Mouse (Mus musculus) heart, postnatal 0 days (tissue): ENCODE data around the gene Uts2. TPM values are rescaled to one million over a fixed set of nuclear protein-coding genes. Genes with fewer than 3 reads are reported as not detected.
"Not testable (repeated sequence)": the region's sequence is repeated elsewhere in the genome, so short reads cannot be mapped to it uniquely, and the experiment has no call there.

Experiments
- ATAC-seq: fragments of 200-750 bp; cut with Nextera tagmentation; 2 replicates; pipeline ENCODE4 v1.8.0; 2017; ENCODE audit warnings: low read depth, moderate number of reproducible peaks, moderate library complexity; ENCODE audit not compliant: insufficient read depth
- DNase-seq: peaks from one replicate; pipeline ENCODE4 v3.0.0-alpha.2; 2016; ENCODE audit warnings: low spot score
- H3K27ac ChIP-seq: fragments of 300-500 bp; sonication (generic); 2 replicates; pipeline ENCODE4 v1.5.1; 2014; ENCODE audit warnings: low read depth, mild to moderate bottlenecking
- H3K27me3 ChIP-seq: fragments of 300-500 bp; sonication (generic); 2 replicates; pipeline ENCODE4 v1.6.1; 2014; ENCODE audit warnings: low read length, mixed read lengths; ENCODE audit not compliant: control insufficient read depth, insufficient read depth
- H3K36me3 ChIP-seq: fragments of 300-500 bp; sonication (generic); replicated peaks from 2 replicates; pipeline ENCODE4 v1.6.1; 2014; ENCODE audit warnings: low read length, mixed read lengths; ENCODE audit not compliant: control insufficient read depth, insufficient read depth
- H3K4me1 ChIP-seq: fragments of 300-500 bp; sonication (generic); 2 replicates; pipeline ENCODE4 v1.6.1; 2014; ENCODE audit warnings: antibody characterized with exemption; ENCODE audit not compliant: control insufficient read depth, insufficient read depth
- H3K4me2 ChIP-seq: fragments of 300-500 bp; sonication (generic); 2 replicates; pipeline ENCODE4 v1.6.1; 2014; ENCODE audit warnings: low read depth, mild to moderate bottlenecking, low read length, moderate library complexity
- H3K4me3 ChIP-seq: fragments of 300-500 bp; sonication (generic); 2 replicates; pipeline ENCODE4 v1.5.1; 2014; ENCODE audit warnings: low read depth, low read length
- H3K9ac ChIP-seq: fragments of 300-500 bp; sonication (generic); replicated peaks from 2 replicates; pipeline ENCODE4 v1.6.1; 2014; ENCODE audit warnings: low read depth, low read length, mixed read lengths
- H3K9me3 ChIP-seq: fragments of 300-500 bp; sonication (generic); replicated peaks from 2 replicates; pipeline ENCODE4 v1.6.1; 2016; ENCODE audit warnings: low read length; ENCODE audit not compliant: control insufficient read depth
- CTCF ChIP-seq: IDR thresholded peaks from 2 replicates; pipeline ENCODE4 v1.5.1; 2016; ENCODE audit warnings: antibody characterized with exemption, control low read depth, low read depth
- EP300 ChIP-seq: IDR thresholded peaks from 2 replicates; pipeline ENCODE4 v1.6.1; 2016; ENCODE audit warnings: antibody characterized with exemption, low read depth
- WGBS: fragments of 180-500 bp; shearing (Covaris S2); extraction: QIAGEN DNeasy Blood & Tissue Kit; methylation state at CpG from one replicate; pipeline ENCODE4 v1.1.7; 2014; 5-methylcytosine and 5-hydroxymethylcytosine counted together
- polyA plus RNA-seq: library from polyadenylated mRNA; unstranded; fragments of >200 nt; fragmentation: Nextera tagmentation; extraction: Ambion mirVana; gene quantifications from 2 replicates; pipeline ENCODE4 v1.2.1, GENCODE M21; 2015
- total RNA-seq: library from RNA; depleted of rRNA; stranded (reverse); fragments of >200 nt; gene quantifications from 2 replicates; pipeline ENCODE4 v1.2.3, GENCODE M21; 2014; ENCODE audit warnings: low replicate concordance

Uts2 gene
- total and polyA plus RNA-seq, 2 experiments from 2014 or later, result not detected

- no peaks in the 10 kb centered on the region for H3K27me3 ChIP-seq
- H3K4me2 ChIP-seq, result no peak overlapping the region
- no peak overlapping the region for H3K9ac ChIP-seq
- H3K9me3 ChIP-seq, result no peaks in the 10 kb centered on the region
- H3K27ac ChIP-seq, result no peak overlapping the region
- TF ChIP-seq CTCF, result no peak
- TF ChIP-seq EP300, result no peak
- DNase-seq, result no peak
- no peaks in the 10 kb centered on the region for H3K36me3 ChIP-seq
- no peak overlapping the region for H3K4me3 ChIP-seq
- no peaks in the 10 kb centered on the region for H3K4me1 ChIP-seq
- WGBS, result 90% methylated on average over 9 of the region's 9 CpGs
- no peak for ATAC-seq
Observed at GRCm38 (mm10) chr4:150998626-150999025, 1.7 kb downstream of the Uts2 start.

- no peak for ATAC-seq
- TF ChIP-seq EP300 (no peak), CTCF (no peak)
- no peaks in the 10 kb centered on the region for H3K9me3 ChIP-seq
- H3K4me1 ChIP-seq, result no peaks in the 10 kb centered on the region
- peaks cover 11% of the 10 kb centered on the region; the same call in 1 of the 2 replicates for H3K36me3 ChIP-seq
- no peak overlapping the region for H3K4me2 ChIP-seq
- no peak overlapping the region for H3K4me3 ChIP-seq
- no peaks in the 10 kb centered on the region for H3K27me3 ChIP-seq
- 63% methylated on average over 13 of the region's 13 CpGs for WGBS
- no peak for DNase-seq
- no peak overlapping the region for H3K27ac ChIP-seq
- no peak overlapping the region for H3K9ac ChIP-seq
Observed at GRCm38 (mm10) chr4:151001397-151001796, 4.5 kb downstream of the Uts2 start.

- Histone ChIP-seq H3K4me3 (no peak overlapping the region), H3K9ac (no peak overlapping the region), H3K27ac (no peak overlapping the region), H3K27me3 (no peaks in the 10 kb centered on the region), H3K9me3 (no peaks in the 10 kb centered on the region), H3K36me3 (peaks cover 24% of the 10 kb centered on the region), H3K4me1 (no peaks in the 10 kb centered on the region), H3K4me2 (no peak overlapping the region)
- ATAC-seq (no peak), DNase-seq (no peak)
- 84% methylated on average over 13 of the region's 13 CpGs for WGBS
- TF ChIP-seq CTCF (no peak), EP300 (no peak)
Observed at GRCm38 (mm10) chr4:151005656-151006318, 8.9 kb downstream of the Uts2 start.

- no peaks in the 10 kb centered on the region for H3K9me3 ChIP-seq
- WGBS, result 59% methylated on average over 6 of the region's 6 CpGs
- no peaks in the 10 kb centered on the region for H3K4me1 ChIP-seq
- H3K27ac ChIP-seq, result no peak overlapping the region
- H3K4me2 ChIP-seq, result no peak overlapping the region
- H3K4me3 ChIP-seq, result no peak overlapping the region
- peak; percentile 35 for TF ChIP-seq CTCF
- no peak for TF ChIP-seq EP300
- H3K27me3 ChIP-seq, result no peaks in the 10 kb centered on the region
- no peak for DNase-seq
- no peak overlapping the region for H3K9ac ChIP-seq
- no peak for ATAC-seq
- H3K36me3 ChIP-seq, result peaks cover 24% of the 10 kb centered on the region
Observed at GRCm38 (mm10) chr4:151006945-151007344, 10.0 kb downstream of the Uts2 start.

GRCm38 (mm10) chr4:151010316-151010715 lies 13.4 kb downstream of the Uts2 start:
- H3K36me3 ChIP-seq, result peaks cover 36% of the 10 kb centered on the region
- no peaks in the 10 kb centered on the region for H3K9me3 ChIP-seq
- no peak for DNase-seq
- no peak overlapping the region for H3K4me2 ChIP-seq
- no peak overlapping the region for H3K9ac ChIP-seq
- no peak overlapping the region for H3K27ac ChIP-seq
- H3K4me1 ChIP-seq, result no peaks in the 10 kb centered on the region
- TF ChIP-seq CTCF, result no peak
- TF ChIP-seq EP300, result no peak
- H3K4me3 ChIP-seq, result no peak overlapping the region
- no peaks in the 10 kb centered on the region for H3K27me3 ChIP-seq
- 83% methylated on average over 7 of the region's 7 CpGs for WGBS
- ATAC-seq, result no peak

- H3K4me2 ChIP-seq, result no peak overlapping the region
- no peak overlapping the region for H3K4me3 ChIP-seq
- DNase-seq, result no peak
- H3K9ac ChIP-seq, result no peak overlapping the region
- WGBS, result 90% methylated on average over 10 of the region's 10 CpGs
- H3K36me3 ChIP-seq, result peaks cover 50% of the 10 kb centered on the region
- no peak for ATAC-seq
- H3K27me3 ChIP-seq, result no peaks in the 10 kb centered on the region
- H3K9me3 ChIP-seq, result no peaks in the 10 kb centered on the region
- no peaks in the 10 kb centered on the region for H3K4me1 ChIP-seq
- H3K27ac ChIP-seq, result no peak overlapping the region
- TF ChIP-seq EP300 (no peak), CTCF (no peak)
Observed at GRCm38 (mm10) chr4:151015946-151016345, 19.0 kb downstream of the Uts2 start.

GRCm38 (mm10) chr4:151017356-151017755 lies 20.5 kb downstream of the Uts2 start:
- H3K9ac ChIP-seq, H3K4me1 ChIP-seq, H3K4me3 ChIP-seq, ATAC-seq, H3K27me3 ChIP-seq, DNase-seq, H3K27ac ChIP-seq, H3K9me3 ChIP-seq, H3K4me2 ChIP-seq: not testable (repeated sequence)
- 97% methylated on average over 1 of the region's 1 CpGs for WGBS
- H3K36me3 ChIP-seq, result peaks cover 60% of the 10 kb centered on the region
